Mouse (Mus musculus) C3H10T1/2 (cell line): Measurements from ENCODE around the gene Ripply3. TPM values are rescaled to one million over a fixed set of nuclear protein-coding genes. Genes with fewer than 3 reads are reported as not detected.

Experiments
- polyA plus RNA-seq, 2 experiments: library from polyadenylated mRNA; unstranded; fragments of >200 nt; fragmentation: generic; extraction: Trizol; gene quantifications; one replicate each; pipeline ENCODE4 v1.2.1; 2012; ENCODE audit warnings: missing spikeins in 2 of 2

Ripply3 gene
- not detected for polyA plus RNA-seq

DNA sequence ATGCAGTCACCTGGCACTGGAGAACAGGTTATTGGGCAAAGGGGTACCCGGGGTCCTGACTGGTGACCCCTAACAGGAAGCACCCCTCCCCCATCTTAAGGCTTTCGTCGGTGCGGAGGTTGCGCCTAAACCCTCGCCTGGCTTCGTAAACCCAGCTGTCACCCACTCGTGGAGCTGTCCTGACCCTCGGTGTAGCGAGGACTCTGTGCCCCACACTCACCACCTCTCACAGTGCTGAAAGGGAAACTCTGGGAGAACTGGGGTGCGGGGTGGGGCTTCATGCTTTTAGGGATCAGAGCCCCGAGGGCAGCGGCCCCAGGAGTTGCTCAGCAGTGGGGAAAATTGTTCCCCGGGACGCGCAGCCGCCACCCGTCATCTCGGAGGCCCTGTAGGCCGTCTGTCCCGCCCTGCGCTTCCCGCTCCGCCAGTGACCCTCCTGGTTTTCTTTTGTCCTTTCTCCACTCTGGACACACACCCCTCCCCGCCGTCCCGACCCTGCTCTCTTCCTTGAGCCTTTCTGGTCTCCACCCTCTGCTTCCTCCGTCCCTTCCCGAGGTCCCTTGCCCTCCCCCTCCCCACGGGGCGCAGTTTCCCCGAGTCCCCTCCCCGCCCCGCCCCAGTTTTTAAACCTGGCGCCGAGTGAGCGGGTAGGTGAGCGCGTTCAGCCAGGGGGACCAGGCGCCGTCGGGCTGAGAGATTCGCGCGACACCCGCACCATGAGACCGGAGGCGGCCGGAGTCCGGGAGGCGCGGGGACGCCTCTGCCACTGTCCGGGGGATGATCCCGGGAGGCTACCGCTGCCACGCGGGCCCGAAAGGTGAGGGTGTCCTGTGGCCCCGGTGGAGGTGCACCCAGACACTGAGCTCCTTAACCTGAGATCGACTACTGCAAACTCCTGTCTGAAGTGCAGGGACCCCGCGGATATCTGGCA lies at the start of gene Ripply3:
Gene Ripply3 (plus strand): TSS at position 640 of the 931 bp plus-strand sequence.

DNA sequence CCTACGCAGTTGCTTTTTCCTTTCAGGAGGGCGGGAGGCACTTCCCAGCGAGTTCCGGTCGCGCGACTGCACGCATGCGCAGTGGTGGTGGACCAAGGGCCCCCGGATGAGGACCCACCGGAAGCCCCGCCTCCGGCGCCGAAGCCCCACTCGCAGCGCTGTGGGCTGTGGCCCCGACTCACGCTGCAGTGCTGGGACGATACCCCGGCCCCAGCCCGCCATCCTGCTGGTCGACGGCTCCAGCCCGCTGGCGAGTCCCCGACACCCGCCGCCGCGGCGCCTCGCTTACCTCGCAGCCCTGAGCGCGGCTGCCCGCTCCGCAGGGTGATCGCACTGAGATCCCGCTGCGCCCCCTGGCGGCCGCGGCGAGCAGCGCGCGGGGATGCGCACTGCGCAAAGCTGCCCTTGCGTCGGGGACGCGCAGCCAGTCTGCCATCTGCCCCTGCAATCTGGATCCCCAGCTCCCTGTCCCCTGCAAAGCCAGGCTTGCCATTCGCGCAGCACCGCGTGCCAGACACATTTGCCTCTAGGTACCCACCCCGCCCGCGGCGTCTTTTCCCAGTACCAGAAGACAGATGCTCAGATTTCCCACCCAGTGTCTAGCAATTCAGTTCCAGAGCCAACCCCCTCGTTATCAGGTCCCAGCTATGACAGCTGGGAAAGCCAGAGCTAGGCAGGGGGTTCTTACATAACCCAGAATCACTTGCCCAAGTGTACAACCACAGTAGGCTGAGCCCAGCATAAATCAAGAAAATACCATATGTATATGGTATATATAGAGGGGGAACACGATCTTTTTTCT lies 14.8 kb upstream of the Ripply3 start, which contains the start of gene Hlcs:
Gene Hlcs (minus strand): TSS at position 343 of the 802 bp plus-strand sequence.

DNA sequence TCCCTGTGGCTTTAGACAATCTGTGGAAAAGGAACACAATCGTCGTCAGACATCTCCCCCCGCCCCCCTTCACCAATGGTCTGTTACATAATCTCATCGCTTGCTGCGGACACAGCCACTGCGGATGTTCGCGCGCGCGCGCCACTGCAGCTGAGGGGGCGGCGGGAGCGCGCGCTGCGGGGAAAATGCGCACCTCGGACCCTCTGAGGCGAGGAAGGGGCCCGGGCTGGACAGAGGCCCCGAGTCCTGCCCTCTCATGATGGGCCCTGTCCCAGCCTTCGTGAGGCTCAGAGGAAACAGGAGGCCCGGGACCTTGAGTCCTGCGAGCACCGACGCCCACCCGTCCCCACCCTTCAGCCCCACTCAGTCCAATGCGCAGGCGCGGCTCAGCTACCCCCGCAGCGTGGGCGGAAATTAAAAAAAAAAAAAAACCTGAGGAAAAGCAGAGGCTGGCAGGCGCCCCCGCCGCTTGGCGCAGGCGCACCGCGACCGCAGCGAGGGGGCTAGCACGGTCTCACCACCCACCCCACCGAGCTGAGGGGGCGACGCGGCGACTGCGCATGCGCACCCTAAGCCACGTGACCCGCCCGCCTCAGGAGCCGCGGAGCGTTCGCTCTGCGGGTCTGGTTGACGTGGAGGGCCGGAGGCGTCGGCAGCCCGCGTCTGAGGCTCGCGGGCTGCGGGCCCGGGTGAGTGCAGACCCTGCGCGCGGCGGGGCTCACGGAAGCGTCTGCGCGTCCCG lies 42.1 kb downstream of the Ripply3 start, which contains the start of gene Ttc3:
Gene Ttc3 (plus strand): TSS at position 446 of the 742 bp plus-strand sequence.

DNA sequence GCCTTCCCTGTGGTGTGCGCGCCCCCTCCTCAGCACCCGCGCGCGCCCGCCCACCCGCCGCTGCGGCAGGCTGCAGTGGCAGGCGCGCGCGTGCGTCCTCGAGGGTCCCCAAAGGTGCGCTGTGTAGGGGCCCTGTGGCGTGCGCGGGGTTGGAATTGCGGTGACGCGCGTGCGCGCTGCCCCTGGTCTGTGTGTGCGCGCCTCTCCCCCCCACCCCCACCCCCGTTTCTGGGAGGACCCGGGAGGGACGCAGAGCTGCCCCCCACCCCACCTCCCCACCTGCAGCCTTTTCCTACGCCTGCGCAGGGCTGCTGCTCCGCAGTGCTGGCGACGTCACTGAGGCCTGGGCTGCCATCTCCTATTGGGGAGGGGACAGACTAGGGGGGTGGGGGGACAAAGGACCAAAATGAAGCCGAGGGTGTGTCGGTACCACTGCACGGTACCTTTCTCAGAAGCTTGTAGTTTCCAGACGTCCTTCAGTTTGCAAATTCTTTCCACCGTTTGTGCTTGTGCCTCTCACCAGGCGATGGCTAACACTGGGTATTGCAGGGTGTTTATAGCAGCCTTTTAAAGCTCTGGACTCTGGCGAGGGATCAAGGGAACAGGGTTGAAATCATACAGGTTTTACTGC lies 43.2 kb downstream of the Ripply3 start, which contains the start of gene Pigp:
Gene Pigp (minus strand): TSS at position 542 of the 631 bp plus-strand sequence.

Other genes with a start within 250 kb of the Ripply3 start
- gene Sim2, start 243.5 kb upstream of the Ripply3 start, polyA plus RNA-seq = 1 to 10 TPM in 1 of 2 experiments, under 1 TPM in 1; 0.80 to 5.0 TPM
- 1 to 10 TPM; 2.3 to 3.0 TPM for gene Hlcs, start 14.8 kb upstream of the Ripply3 start, polyA plus RNA-seq
- gene Ttc3, start 42.2 kb downstream of the Ripply3 start, polyA plus RNA-seq = 10 to 100 TPM in 1 of 2 experiments, 1 to 10 TPM in 1; 1.8 to 28.3 TPM
- 10 to 100 TPM in 1 of 2 experiments, 1 to 10 TPM in 1; 7.0 to 59.6 TPM for gene Pigp, start 43.4 kb downstream of the Ripply3 start, polyA plus RNA-seq
- gene Vps26c, start 198.4 kb downstream of the Ripply3 start, polyA plus RNA-seq = 10 to 100 TPM; 14.9 to 43.6 TPM
- 10 to 100 TPM in 1 of 2 experiments, 1 to 10 TPM in 1; 1.4 to 12.2 TPM for gene Dyrk1a, start 241.6 kb downstream of the Ripply3 start, polyA plus RNA-seq